Mouse (Mus musculus) hindbrain, embryonic 16.5 days (tissue): ENCODE measurements around the gene Tmem86b. TPM values are rescaled to one million over a fixed set of nuclear protein-coding genes. Genes with fewer than 3 reads are reported as not detected.

Experiments used
- ATAC-seq: fragments of 200-750 bp; cut with Nextera tagmentation; 2 replicates; pipeline ENCODE4 v1.8.0; 2017; ENCODE audit warnings: moderate TSS enrichment, moderate library complexity
- H3K27ac ChIP-seq: fragments of 300-500 bp; sonication (generic); 2 replicates; pipeline ENCODE4 v1.5.1; 2014; ENCODE audit warnings: low read depth, mild to moderate bottlenecking, control low read depth, low read length, moderate library complexity
- H3K27me3 ChIP-seq: fragments of 300-500 bp; sonication (generic); replicated peaks from 2 replicates; pipeline ENCODE4 v1.6.1; 2014; ENCODE audit warnings: low read length; ENCODE audit not compliant: control insufficient read depth, insufficient read depth
- H3K36me3 ChIP-seq: fragments of 300-500 bp; sonication (generic); 2 replicates; pipeline ENCODE4 v1.6.1; 2014; ENCODE audit warnings: mild to moderate bottlenecking, low read length, moderate library complexity, mixed read lengths; ENCODE audit not compliant: control insufficient read depth, insufficient read depth
- H3K4me1 ChIP-seq: fragments of 300-500 bp; sonication (generic); 2 replicates; pipeline ENCODE4 v1.6.1; 2014; ENCODE audit warnings: low read depth, low read length; ENCODE audit not compliant: control insufficient read depth, insufficient read depth
- H3K4me2 ChIP-seq: fragments of 300-500 bp; sonication (generic); 2 replicates; pipeline ENCODE4 v1.6.1; 2014; ENCODE audit warnings: mild to moderate bottlenecking, low read length, control low read depth, moderate library complexity
- H3K4me3 ChIP-seq: fragments of 300-500 bp; sonication (generic); 2 replicates; pipeline ENCODE4 v1.5.1; 2014; ENCODE audit warnings: mild to moderate bottlenecking, low read length, control low read depth, moderate library complexity
- H3K9ac ChIP-seq: fragments of 300-500 bp; sonication (generic); 2 replicates; pipeline ENCODE4 v1.6.1; 2014; ENCODE audit warnings: low read depth, mild to moderate bottlenecking, control low read depth, low read length, moderate library complexity
- H3K9me3 ChIP-seq: fragments of 300-500 bp; sonication (generic); 2 replicates; pipeline ENCODE4 v1.6.1; 2014; ENCODE audit warnings: mild to moderate bottlenecking, low read length, moderate library complexity; ENCODE audit not compliant: control insufficient read depth
- WGBS: fragments of 180-500 bp; shearing (Covaris S2); extraction: QIAGEN DNeasy Blood & Tissue Kit; methylation state at CpG from one replicate; pipeline ENCODE4 v1.1.7; 2014; 5-methylcytosine and 5-hydroxymethylcytosine counted together
- polyA plus RNA-seq: library from polyadenylated mRNA; unstranded; fragments of >200 nt; fragmentation: Nextera tagmentation; extraction: Ambion mirVana; gene quantifications from 2 replicates; pipeline ENCODE4 v1.2.1, GENCODE M21; 2015

Tmem86b gene
- polyA plus RNA-seq, 1 experiment from 2014 or later: 1.9 TPM

DNA sequence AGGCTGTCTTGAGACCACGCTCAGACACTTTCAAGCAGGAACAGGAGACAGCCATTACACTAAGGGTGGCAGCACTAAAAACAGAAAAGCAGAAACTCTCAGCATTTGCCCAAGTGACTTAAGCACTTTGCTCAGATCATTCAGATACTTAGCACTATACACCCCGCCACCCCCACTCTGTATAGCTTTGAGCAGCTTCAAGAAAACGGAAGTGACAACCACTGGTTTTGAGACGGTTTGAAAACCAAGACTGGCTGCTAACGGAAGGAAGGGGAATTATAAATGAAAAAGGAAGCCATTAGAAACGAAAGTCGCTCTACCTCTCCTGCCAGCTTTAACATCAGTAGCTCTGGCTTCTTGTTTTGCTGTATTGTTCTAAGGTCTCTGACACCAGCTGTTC lies 22.6 kb upstream of the Tmem86b start:
- H3K4me1 ChIP-seq: peaks cover 27% of the 10 kb centered on the region
- no peak overlapping the region for H3K27ac ChIP-seq
- H3K36me3 ChIP-seq: no peaks in the 10 kb centered on the region
- no peak overlapping the region for H3K9ac ChIP-seq
- no peak overlapping the region for H3K4me2 ChIP-seq
- no peak overlapping the region for H3K4me3 ChIP-seq
- ATAC-seq: no peak
- no peaks in the 10 kb centered on the region for H3K9me3 ChIP-seq
- H3K27me3 ChIP-seq: no peaks in the 10 kb centered on the region
- 87% methylated on average over 7 of the region's 7 CpGs for WGBS

GRCm38 (mm10) chr7:4653351-4653750 lies 22.1 kb upstream of the Tmem86b start:
- Histone ChIP-seq H3K27me3 (no peaks in the 10 kb centered on the region), H3K4me2 (no peak overlapping the region), H3K36me3 (no peaks in the 10 kb centered on the region), H3K27ac (no peak overlapping the region), H3K4me3 (no peak overlapping the region), H3K9me3 (no peaks in the 10 kb centered on the region), H3K9ac (no peak overlapping the region), H3K4me1 (peaks cover 27% of the 10 kb centered on the region)
- WGBS: 91% methylated on average over 5 of the region's 5 CpGs
- ATAC-seq: no peak

GRCm38 (mm10) chr7:4652726-4653125 lies 21.5 kb upstream of the Tmem86b start:
- H3K4me1 ChIP-seq: peaks cover 23% of the 10 kb centered on the region
- no peak for ATAC-seq
- 95% methylated on average over 5 of the region's 5 CpGs for WGBS
- H3K4me3 ChIP-seq: no peak overlapping the region
- no peaks in the 10 kb centered on the region for H3K27me3 ChIP-seq
- H3K9ac ChIP-seq: no peak overlapping the region
- H3K9me3 ChIP-seq: no peaks in the 10 kb centered on the region
- H3K36me3 ChIP-seq: no peaks in the 10 kb centered on the region
- H3K27ac ChIP-seq: no peak overlapping the region
- H3K4me2 ChIP-seq: no peak overlapping the region

GRCm38 (mm10) chr7:4651581-4651980 lies 20.4 kb upstream of the Tmem86b start:
- WGBS: 81% methylated on average over 8 of the region's 8 CpGs
- Histone ChIP-seq H3K9ac (no peak overlapping the region), H3K9me3 (no peaks in the 10 kb centered on the region), H3K4me2 (no peak overlapping the region), H3K4me1 (peaks cover 12% of the 10 kb centered on the region), H3K27me3 (no peaks in the 10 kb centered on the region), H3K27ac (no peak overlapping the region), H3K4me3 (no peak overlapping the region), H3K36me3 (no peaks in the 10 kb centered on the region)
- no peak for ATAC-seq

DNA sequence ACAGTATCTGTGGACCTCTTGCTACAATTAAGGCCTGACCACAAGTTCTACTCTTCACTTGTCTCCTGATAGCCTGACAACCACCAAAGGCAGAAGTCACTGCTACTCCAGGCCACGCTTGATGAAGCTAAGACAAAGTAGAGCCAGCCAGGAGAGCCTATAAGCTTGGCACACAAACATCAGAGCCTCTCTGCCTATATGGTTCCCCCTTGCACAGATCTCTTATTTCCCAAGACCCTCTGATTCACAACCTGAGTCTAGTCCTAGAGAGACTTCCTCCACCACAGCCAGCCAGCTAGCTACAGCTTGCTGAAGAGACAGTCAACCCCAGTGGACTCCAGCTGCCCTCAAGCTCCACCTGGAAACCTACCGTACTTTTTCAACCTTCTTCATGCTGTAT lies 16.8 kb upstream of the Tmem86b start:
- no peak overlapping the region for H3K4me3 ChIP-seq
- no peak overlapping the region for H3K27ac ChIP-seq
- H3K36me3 ChIP-seq: peaks cover 10% of the 10 kb centered on the region
- no peaks in the 10 kb centered on the region for H3K27me3 ChIP-seq
- no peak overlapping the region for H3K9ac ChIP-seq
- no peaks in the 10 kb centered on the region for H3K9me3 ChIP-seq
- no peak for ATAC-seq
- 97% methylated on average over 2 of the region's 2 CpGs for WGBS
- H3K4me1 ChIP-seq: no peaks in the 10 kb centered on the region; the same call in 1 of the 2 replicates
- no peak overlapping the region for H3K4me2 ChIP-seq

DNA sequence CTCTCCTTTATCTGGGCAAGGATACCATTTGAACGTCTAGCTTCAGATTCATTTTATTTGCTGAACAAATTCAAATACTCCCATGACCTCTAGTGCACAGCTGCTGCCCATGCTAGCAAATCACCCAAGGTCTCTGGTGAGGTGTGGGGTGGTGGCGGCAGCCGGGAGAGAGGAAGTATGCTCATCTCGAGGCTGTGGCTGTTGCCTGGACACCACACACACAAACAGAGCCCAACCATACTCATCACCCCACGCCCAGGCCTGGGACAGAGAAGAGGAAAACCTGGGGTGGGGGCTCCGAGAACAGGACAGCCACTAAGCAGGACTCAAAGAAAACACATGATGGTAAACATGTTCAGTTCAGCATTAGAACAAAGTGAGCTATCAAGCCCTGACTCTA lies 16.1 kb upstream of the Tmem86b start:
- Histone ChIP-seq H3K27ac (no peak overlapping the region), H3K9ac (no peak overlapping the region), H3K27me3 (no peaks in the 10 kb centered on the region), H3K9me3 (no peaks in the 10 kb centered on the region), H3K4me2 (no peak overlapping the region), H3K4me1 (no peaks in the 10 kb centered on the region; the same call in 1 of the 2 replicates), H3K4me3 (no peak overlapping the region), H3K36me3 (peaks cover 15% of the 10 kb centered on the region)
- ATAC-seq: no peak
- WGBS: 77% methylated on average over 6 of the region's 6 CpGs

GRCm38 (mm10) chr7:4646806-4647205 lies 15.6 kb upstream of the Tmem86b start:
- H3K9me3 ChIP-seq: no peaks in the 10 kb centered on the region
- H3K4me3 ChIP-seq: no peak overlapping the region
- H3K4me1 ChIP-seq: no peaks in the 10 kb centered on the region
- no peaks in the 10 kb centered on the region for H3K27me3 ChIP-seq
- WGBS: 87% methylated on average over 3 of the region's 3 CpGs
- H3K4me2 ChIP-seq: no peak overlapping the region
- no peak for ATAC-seq
- no peak overlapping the region for H3K9ac ChIP-seq
- H3K36me3 ChIP-seq: peaks cover 19% of the 10 kb centered on the region
- H3K27ac ChIP-seq: no peak overlapping the region

GRCm38 (mm10) chr7:4643225-4643624 lies 12.0 kb upstream of the Tmem86b start:
- WGBS: 96% methylated on average over 6 of the region's 6 CpGs
- Histone ChIP-seq H3K4me3 (no peak overlapping the region), H3K4me1 (no peaks in the 10 kb centered on the region), H3K36me3 (peaks cover 41% of the 10 kb centered on the region), H3K27ac (no peak overlapping the region), H3K27me3 (no peaks in the 10 kb centered on the region), H3K9ac (no peak overlapping the region), H3K9me3 (no peaks in the 10 kb centered on the region), H3K4me2 (no peak overlapping the region)
- ATAC-seq: no peak

GRCm38 (mm10) chr7:4641956-4642355 lies 10.7 kb upstream of the Tmem86b start:
- no peaks in the 10 kb centered on the region for H3K4me1 ChIP-seq
- WGBS: 88% methylated on average over 7 of the region's 7 CpGs
- no peak overlapping the region for H3K4me2 ChIP-seq

GRCm38 (mm10) chr7:4641155-4641554 lies 9.9 kb upstream of the Tmem86b start:
- no peak overlapping the region for H3K27ac ChIP-seq
- no peaks in the 10 kb centered on the region for H3K27me3 ChIP-seq
- no peaks in the 10 kb centered on the region for H3K4me1 ChIP-seq
- H3K36me3 ChIP-seq: peaks cover 41% of the 10 kb centered on the region
- no peak overlapping the region for H3K4me2 ChIP-seq
- WGBS: 83% methylated on average over 9 of the region's 11 CpGs
- no peak overlapping the region for H3K4me3 ChIP-seq
- ATAC-seq: no peak
- H3K9me3 ChIP-seq: no peaks in the 10 kb centered on the region
- H3K9ac ChIP-seq: no peak overlapping the region

More at GRCm38 (mm10) chr7:4641956-4642355, 10.7 kb upstream of the Tmem86b start:
- Histone ChIP-seq H3K36me3 (peaks cover 43% of the 10 kb centered on the region), H3K9ac (no peak overlapping the region), H3K9me3 (no peaks in the 10 kb centered on the region), H3K27ac (no peak overlapping the region), H3K4me3 (no peak overlapping the region), H3K27me3 (no peaks in the 10 kb centered on the region)
- no peak for ATAC-seq
